Mouse (Mus musculus) gastrocnemius, adult 2 months (tissue): ENCODE data around the gene Pip4k2b. TPM values are rescaled to one million over a fixed set of nuclear protein-coding genes. Genes with fewer than 3 reads are reported as not detected.
"Not testable (repeated sequence)": the region's sequence is repeated elsewhere in the genome, so short reads cannot be mapped to it uniquely, and the experiment has no call there.

Experiments
- DNase-seq: peaks from one replicate; pipeline ENCODE4 v3.0.0; 2022
- H3K27ac ChIP-seq: fragments of 200-600 bp; 2 replicates; pipeline ENCODE4 v1.8.1; 2022; ENCODE audit warnings: mild to moderate bottlenecking
- H3K4me3 ChIP-seq: fragments of 200-600 bp; 2 replicates; pipeline ENCODE4 v1.8.1; 2022; ENCODE audit warnings: mild to moderate bottlenecking, moderate library complexity
- CTCF ChIP-seq: fragments of 200-600 bp; IDR thresholded peaks from 2 replicates; pipeline ENCODE4 v1.8.1; 2022; ENCODE audit warnings: antibody characterized with exemption, mild to moderate bottlenecking, moderate library complexity
- intact Hi-C: fragments of 180-260 bp; cut with DNase I; formaldehyde crosslinking; loops from one replicate; pipeline ENCODE4 v1.15.1; 2025
- long read RNA-seq, 2 experiments: library from polyadenylated mRNA; stranded (forward); transcript quantifications; one replicate each; pipeline ENCODE4 v2.0.0; 2021
- total RNA-seq, 2 experiments: library from RNA; stranded (reverse); gene quantifications; 2 replicates each; pipeline ENCODE4 v1.2.3; 2021

Gene Pip4k2b
- total RNA-seq, result 10 to 100 TPM; 59.3 to 66.2 TPM
- long read RNA-seq, experiment 1, partial matches to known transcripts, result 1 of 7 reads
- long read RNA-seq, experiment 1, other reads (novel, unspliced or antisense), result 6 of 7 reads
- long read RNA-seq, experiment 2, partial matches to known transcripts, result 1 of 11 reads
- long read RNA-seq, experiment 2, other reads (novel, unspliced or antisense), result 10 of 11 reads

DNA sequence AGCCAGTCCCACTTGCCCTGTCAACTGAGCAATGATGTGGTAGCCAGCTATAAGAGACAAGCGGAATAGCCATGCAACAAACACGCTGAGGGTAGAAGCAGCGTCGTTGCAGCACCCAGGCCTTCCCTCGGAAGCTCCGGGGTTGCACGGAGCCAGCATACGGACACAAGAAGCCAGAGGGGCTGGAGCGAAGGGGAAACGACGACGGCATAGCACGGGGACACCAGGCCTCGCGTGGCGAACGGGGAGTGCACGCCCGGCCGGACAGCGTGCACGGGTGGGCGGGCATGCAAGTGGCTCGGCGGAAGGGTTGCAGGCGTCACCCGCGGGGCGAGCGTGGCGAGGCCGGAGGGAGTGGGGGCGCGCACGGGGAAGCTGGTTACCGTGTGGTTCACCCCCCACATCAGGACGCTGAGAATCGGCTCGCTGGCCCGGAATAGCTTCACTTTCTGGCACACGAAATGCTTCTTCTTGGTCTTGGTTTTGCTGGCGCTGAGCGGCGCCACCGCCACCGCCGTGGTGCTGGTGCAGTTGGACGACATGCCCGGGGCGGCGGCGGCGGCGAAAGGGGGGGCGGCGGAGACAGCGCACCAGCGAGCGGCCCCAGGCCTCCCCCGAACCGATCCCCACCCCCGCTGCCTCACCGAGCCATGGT lies at the start of gene Pip4k2b:
TSS of gene Pip4k2b (minus strand) at position 642 of the 655 bp plus-strand sequence.
- intact Hi-C loops, result loop anchor here (2.0 kb wide), 1 partner anchor 41 kb away; the partner anchor contains the start of gene Psmb3
- peak; percentile 80 for DNase-seq

DNA sequence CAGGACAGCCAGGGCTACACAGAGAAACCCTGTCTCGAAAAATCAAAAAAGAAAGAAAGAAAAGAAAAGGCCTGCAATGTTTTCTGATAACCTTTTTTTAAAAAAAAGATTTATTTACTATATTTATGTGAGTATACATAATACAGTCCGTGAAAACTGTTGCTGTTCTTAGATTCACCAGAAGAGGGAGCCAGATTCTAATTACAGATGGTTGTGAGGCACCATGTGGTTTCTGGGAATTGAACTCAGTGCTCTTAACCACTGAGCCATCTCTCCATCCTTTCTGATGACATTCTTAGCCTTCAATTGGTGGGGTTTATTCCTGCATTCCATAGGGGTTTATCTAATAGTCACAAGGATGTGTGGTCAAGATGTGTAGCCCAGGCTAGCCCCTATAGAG lies 48.7 kb upstream of the Pip4k2b start:
- H3K4me3 ChIP-seq, result no peak overlapping the region
- no peak overlapping the region for H3K27ac ChIP-seq
- DNase-seq, result no peak
- TF ChIP-seq CTCF, result peak; percentile 84
- intact Hi-C loops, result loop anchor here (2.0 kb wide), 1 partner anchor 90 kb away; no protein-coding TSS in a partner anchor

More for the DNA sequence above, at the start of gene Pip4k2b:
- Histone ChIP-seq H3K4me3 (peak within 1 kb of the TSS; percentile 97), H3K27ac (peak within 1 kb of the TSS; percentile 93)
- no peak for TF ChIP-seq CTCF

DNA sequence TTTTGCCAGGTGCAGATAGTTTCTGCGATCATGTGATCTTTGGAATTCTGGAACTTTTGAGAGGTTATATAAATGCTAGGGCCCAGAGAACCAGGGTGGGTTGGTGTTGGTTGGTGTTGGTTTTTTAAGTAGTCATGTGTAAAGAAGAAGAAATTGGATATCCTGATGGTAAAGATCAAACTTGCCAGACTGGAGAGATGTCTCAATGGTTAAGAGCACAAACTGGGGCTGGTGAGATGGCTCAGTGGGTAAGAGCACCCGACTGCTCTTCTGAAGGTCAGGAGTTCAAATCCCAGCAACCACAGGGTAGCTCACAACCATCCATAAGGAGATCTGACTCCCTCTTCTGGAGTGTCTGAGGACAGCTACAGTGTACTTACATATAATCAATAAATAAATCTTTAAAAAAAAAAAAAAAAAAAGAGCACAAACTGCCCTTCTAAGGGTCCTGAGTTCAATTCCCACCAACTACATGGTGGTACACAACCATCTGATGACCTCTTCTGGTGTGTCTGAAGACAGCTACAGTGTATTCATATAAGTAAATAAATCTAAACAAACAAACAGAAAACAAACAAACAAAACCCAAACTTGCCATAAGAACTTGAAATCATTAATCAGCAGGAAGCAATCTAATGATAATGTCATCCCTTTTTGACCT lies 46.4 kb upstream of the Pip4k2b start:
- DNase-seq, H3K27ac ChIP-seq, H3K4me3 ChIP-seq, intact Hi-C loops: not testable (repeated sequence)

DNA sequence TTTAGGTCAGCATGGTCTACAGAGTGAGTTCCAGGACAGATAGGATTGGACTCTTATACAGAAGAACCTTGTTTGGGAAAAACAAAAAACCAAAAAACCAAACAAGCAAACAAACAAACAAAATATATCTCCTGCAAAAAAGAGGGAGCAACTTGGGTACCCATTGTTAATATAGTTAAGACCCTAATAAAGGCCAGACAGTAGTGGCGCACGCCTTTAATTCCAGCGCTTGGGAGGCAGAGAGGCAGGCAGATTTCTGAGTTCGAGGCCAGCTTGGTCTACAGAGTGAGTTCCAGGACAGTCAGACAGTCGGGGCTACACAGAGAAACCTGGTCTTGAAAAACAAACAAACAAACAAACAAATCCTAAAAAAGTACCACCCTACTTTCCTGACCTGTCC lies 45.2 kb upstream of the Pip4k2b start:
- Histone ChIP-seq H3K27ac (no peak overlapping the region), H3K4me3 (no peak overlapping the region)
- intact Hi-C loops, result no loop called here
- DNase-seq, result no peak
- no peak for TF ChIP-seq CTCF

DNA sequence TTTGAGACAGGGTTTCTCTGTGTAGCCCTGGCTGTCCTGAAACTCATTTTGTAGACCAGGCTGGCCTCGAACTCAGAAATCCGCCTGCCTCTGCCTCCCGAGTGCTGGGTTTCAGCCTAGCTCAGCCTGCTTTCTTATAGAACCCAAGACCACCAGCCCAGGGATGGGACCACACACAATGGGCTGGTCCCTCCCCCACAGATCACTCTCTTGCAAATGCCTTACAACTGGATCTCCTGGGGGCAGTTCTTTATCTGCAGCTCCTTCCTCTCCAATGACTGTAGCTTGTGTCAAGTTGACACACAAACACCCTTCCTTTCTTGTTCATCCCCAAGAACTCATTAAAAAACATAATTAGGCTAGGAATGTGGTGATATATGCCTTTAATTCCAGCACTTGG lies 43.5 kb upstream of the Pip4k2b start:
- intact Hi-C loops, result no loop called here
- H3K4me3 ChIP-seq, result no peak overlapping the region
- TF ChIP-seq CTCF, result no peak
- no peak overlapping the region for H3K27ac ChIP-seq
- no peak for DNase-seq

DNA sequence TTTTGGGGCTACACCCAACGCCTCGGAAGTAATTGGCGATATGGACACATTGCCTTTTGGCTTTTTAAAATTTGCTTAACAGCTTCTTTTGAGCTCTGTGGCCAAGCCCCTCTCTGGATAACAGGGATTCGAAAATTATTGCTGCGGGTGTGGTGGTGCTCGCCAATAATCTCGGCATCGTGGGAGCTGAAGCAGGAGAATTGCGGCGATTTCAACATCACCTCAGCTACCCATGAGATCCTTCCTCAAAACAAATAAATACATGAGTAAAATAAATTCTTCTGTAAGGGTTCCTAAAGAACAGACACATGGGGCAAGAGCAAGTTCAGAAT lies 38.0 kb upstream of the Pip4k2b start:
- intact Hi-C loops, result no loop called here
- H3K4me3 ChIP-seq, result peak overlapping the region; percentile 85
- no peak for TF ChIP-seq CTCF
- H3K27ac ChIP-seq, result peak overlapping the region; percentile 88
- DNase-seq, result no peak

DNA sequence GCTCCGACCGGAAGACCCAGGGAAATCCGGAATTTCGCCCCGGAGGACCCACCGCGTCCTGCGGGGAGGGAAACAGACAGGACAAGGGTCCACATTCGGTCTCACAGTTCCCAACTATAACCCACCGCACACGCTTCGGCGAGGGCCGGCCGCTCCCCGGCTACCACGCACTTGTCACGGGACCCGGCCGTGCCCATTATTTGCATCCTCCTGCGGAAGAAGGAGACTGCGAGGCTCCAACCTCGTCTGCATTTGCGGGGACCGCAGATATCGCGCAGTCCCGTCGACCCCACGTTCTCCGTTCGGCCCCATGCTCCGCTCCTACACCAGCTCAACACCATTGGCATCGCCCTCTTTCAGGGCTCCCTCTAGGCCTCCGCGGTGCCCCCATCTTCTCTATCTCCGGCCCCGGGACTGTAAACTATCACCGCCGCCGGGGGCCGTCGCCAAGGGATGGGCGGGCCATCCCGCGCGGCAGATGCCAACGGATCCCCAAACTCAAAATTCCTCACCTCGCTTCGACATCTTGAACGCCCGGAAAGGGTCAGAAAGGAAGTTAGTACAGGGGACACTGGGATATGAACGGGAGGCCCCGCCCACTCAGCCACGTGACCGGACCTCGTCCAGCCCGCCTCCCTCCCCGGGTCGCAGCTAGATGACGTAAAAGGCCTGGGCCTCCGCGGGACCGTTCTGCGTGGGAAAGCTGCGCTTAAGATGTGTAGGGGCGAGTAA lies 37.5 kb upstream of the Pip4k2b start, which contains the start of gene Rpl23:
TSS of gene Rpl23 (minus strand) at position 606 of the 732 bp plus-strand sequence.
- intact Hi-C loops, result no loop called here

DNA sequence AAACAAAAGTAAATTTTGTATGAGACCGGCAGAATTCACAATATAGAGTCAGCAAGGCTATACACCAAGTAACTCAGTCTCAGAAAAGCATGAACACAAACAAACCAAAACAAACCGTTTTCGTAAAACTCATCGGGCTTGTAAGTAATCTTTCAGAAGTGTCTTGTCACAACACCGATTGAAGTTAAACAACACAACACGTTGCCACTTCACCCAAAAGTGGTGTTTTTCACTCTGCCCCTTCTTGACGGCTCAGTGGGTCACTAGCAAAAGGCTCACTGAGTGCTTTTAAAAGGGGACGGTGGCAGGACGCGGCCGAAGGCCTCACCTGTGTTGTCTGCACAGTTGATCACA lies 37.0 kb upstream of the Pip4k2b start:
- intact Hi-C loops, result no loop called here
- DNase-seq, result no peak
- H3K4me3 ChIP-seq, result peak overlapping the region; percentile 85
- no peak for TF ChIP-seq CTCF
- peak overlapping the region; percentile 88 for H3K27ac ChIP-seq

More for the DNA sequence above, 37.5 kb upstream of the Pip4k2b start, which contains the start of gene Rpl23:
- TF ChIP-seq CTCF, result no peak
- H3K4me3 ChIP-seq, result peak within 1 kb of the TSS; percentile 85
- DNase-seq, result peak; percentile 99
- peak within 1 kb of the TSS; percentile 88 for H3K27ac ChIP-seq

DNA sequence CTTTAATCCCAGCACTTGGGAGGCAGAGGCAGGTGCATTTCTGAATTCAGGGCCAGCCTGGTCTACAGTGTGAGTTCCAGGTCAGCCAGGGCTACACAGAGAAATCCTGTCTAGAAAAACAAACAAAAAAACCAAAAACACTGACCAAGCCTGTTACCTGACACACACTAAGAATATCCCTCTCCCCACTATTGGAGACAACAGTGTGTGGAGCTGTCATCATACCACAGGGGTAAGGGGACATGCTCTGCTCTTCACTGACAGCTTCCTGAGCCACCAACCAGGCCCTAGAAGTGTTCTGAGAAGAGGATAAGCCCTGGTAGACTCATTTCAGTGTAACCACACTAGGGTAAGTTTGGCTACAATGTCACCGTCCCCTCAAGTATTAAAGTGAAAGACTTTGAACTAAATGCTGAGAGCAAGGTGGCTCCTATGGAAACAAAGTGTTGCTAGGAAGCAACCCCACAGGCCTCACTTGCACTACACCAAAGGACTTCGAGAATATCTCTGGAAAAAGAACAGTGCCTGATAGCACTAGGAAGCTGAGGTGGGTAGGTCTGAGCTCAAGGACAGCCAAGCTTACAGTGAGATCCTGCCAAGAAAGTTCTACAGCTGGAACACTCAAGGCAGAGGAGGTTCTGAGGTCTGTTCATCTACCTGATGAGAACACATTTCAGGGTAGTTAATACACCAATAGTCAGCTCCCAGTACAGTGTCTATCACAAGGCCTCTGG lies 35.6 kb upstream of the Pip4k2b start:
- TF ChIP-seq CTCF, result no peak
- DNase-seq, result no peak
- H3K27ac ChIP-seq, result no peak overlapping the region; the same call in 1 of the 2 replicates
- intact Hi-C loops, result no loop called here
- H3K4me3 ChIP-seq, result peak overlapping the region; percentile 85

DNA sequence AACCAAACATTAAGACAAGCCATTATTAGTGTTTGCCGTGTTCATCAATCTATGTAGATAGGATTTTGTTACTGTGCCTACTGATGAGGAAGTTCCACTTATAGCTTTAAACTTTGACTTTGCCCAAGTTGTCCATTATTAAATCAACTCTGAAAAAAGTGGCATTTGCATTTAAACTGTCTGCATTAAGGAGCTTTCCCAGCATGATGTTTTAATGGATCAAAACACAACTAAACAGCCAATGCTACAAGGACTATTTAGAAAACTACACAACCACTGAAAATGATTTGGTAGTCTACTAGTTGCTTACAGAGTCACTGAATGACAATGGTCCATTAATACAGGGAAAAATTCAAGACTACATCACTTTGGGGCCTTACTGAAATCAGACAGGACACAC lies 34.4 kb upstream of the Pip4k2b start:
- intact Hi-C loops, result no loop called here
- no peak for DNase-seq

DNA sequence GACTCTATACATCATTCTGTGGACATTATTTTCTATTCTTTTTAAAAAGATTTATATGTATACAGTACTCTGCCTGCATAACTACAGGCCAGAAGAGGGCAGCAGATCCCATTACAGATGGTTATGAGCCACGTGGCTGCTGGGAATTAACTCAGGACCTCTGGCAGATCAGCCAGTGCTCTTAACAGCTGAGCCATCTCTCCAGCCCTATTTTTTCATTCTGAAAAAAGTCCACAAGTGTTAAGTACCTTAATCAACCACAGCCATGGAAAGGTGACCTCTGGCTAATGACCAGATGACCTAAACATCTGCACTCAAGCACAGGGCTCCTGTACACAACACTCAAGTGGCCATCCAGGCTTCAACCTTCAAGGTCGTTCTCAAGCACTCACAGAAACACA lies 32.6 kb upstream of the Pip4k2b start:
- no peak for DNase-seq
- no peak overlapping the region for H3K27ac ChIP-seq
- intact Hi-C loops, result no loop called here
- peak; percentile 46 for TF ChIP-seq CTCF
- H3K4me3 ChIP-seq, result no peak overlapping the region

More for the DNA sequence above, 34.4 kb upstream of the Pip4k2b start:
- no peak overlapping the region for H3K27ac ChIP-seq
- TF ChIP-seq CTCF, result no peak
- no peak overlapping the region for H3K4me3 ChIP-seq

DNA sequence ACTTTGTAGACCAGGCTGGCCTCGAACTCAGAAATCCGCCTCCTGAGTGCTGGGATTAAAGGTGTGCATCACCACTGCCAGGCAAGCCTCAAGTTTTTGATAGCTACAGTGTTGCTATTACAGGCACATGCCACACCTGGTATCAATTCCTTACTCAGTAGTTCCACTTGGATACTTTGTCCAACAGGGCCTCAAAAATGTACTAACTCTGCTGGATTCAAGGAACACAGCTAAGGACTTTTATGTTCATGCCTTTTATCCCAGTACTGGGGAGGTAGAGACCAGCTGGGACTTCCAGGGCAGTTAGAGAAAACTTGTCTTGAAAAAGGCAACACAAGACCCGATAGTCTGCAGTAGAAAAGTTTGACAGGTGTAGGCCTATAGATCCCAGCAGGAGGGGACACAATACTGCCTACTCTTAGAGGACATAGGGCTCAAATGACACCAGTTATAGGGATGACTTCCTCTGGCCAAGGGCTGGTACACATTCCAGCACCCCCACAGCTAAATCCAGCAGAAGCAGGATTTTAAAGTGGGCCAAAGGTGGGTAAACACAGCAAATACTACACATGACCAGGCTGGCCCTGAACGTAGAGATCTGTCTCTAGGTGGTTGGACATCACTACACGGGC lies 32.1 kb upstream of the Pip4k2b start:
- Histone ChIP-seq H3K27ac (no peak overlapping the region), H3K4me3 (no peak overlapping the region)
- DNase-seq, result no peak
- TF ChIP-seq CTCF, result no peak
- intact Hi-C loops, result no loop called here
